Mouse (Mus musculus): ENCODE results near the gene Gm28047. TPM values are rescaled to one million over a fixed set of nuclear protein-coding genes. Genes with fewer than 3 reads are reported as not detected.

The Gm28047 gene
- polyA plus RNA-seq, 1 experiment = not detected

DNA sequence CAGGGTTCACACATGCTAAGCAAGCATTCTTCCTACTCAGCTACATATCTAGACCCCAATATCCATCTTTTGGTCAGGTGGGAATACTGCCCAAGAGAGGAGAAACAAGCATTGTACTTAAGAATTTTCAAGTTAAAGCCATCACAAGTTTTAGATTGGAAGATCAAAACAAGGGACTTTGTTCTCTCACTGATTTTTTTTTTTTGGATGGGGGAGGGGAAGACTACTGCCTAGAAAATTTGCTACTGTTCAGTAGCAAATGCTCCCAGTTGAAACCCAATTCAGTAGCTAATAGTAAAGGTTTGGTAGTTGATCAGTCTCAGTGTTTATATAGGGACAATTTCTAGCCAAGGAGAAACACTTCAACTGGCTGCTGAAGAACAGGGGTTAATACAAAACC lies 2.3 kb downstream of the Gm28047 start:
- Histone ChIP-seq H3K36me3 (ENCODE audit: control insufficient read depth, insufficient read depth) (peaks cover 25% of the 10 kb centered on the region), H3ac (ENCODE audit: control insufficient read depth, insufficient read length, low read depth) (no peak overlapping the region), H3K27me3 (ENCODE audit: control insufficient read depth, insufficient read depth, insufficient read length) (no peaks in the 10 kb centered on the region), H3K79me2 (ENCODE audit: control insufficient read depth, insufficient read depth) (peaks cover 75% of the 10 kb centered on the region), H3K4me3 (ENCODE audit: insufficient read depth, poor library complexity, severe bottlenecking) (no peak overlapping the region), H3K79me3 (ENCODE audit: low read depth) (peaks cover 66% of the 10 kb centered on the region)
- TF ChIP-seq MYOD1 (IDR thresholded peaks at IDR 0.05; ENCODE audit: control insufficient read depth, insufficient read length, low read depth) (no peak), MAX (IDR thresholded peaks at IDR 0.05) (no peak), FOSL1 (IDR thresholded peaks at IDR 0.05; ENCODE audit: insufficient read depth, low read length, poor library complexity, severe bottlenecking) (no peak)

- Histone ChIP-seq H3ac (ENCODE audit: control insufficient read depth, insufficient read length, low read depth) (no peak overlapping the region), H3K79me2 (ENCODE audit: control insufficient read depth, insufficient read depth) (peaks cover 92% of the 10 kb centered on the region), H3K79me3 (ENCODE audit: low read depth) (peaks cover 83% of the 10 kb centered on the region), H3K36me3 (ENCODE audit: control insufficient read depth, insufficient read depth) (peaks cover 30% of the 10 kb centered on the region), H3K27me3 (ENCODE audit: control insufficient read depth, insufficient read depth, insufficient read length) (no peaks in the 10 kb centered on the region), H3K4me3 (ENCODE audit: insufficient read depth, poor library complexity, severe bottlenecking) (no peak overlapping the region)
- no peak for TF ChIP-seq FOSL1 (IDR thresholded peaks at IDR 0.05; ENCODE audit: insufficient read depth, low read length, poor library complexity, severe bottlenecking)
Measured at GRCm38 (mm10) chr15:102620765-102621164, 4.1 kb downstream of the Gm28047 start.

DNA sequence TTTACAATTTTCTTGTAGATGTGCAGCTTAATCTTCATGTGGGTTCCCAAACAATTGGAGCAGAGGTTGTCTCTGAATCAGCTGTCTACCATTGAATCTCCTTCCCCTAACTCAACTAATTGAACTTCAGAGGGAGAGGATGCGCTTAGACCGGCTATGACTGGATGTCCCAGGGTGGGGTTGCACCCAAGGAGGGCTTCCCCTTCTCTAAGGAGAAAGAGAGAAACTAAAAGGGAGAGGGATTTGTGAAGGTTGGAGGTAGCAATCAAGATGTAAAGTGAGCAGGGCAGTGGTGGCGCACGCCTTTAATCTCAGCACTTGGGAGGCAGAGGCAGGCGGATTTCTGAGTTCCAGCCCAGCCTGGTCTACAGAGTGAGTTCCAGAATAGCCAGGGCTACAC lies 5.4 kb downstream of the Gm28047 start:
- Histone ChIP-seq H3ac (ENCODE audit: control insufficient read depth, insufficient read length, low read depth) (no peak overlapping the region), H3K79me2 (ENCODE audit: control insufficient read depth, insufficient read depth) (peaks cover 100% of the 10 kb centered on the region), H3K27me3 (ENCODE audit: control insufficient read depth, insufficient read depth, insufficient read length) (no peaks in the 10 kb centered on the region), H3K79me3 (ENCODE audit: low read depth) (peaks cover 90% of the 10 kb centered on the region), H3K4me3 (ENCODE audit: insufficient read depth, poor library complexity, severe bottlenecking) (no peak overlapping the region), H3K36me3 (ENCODE audit: control insufficient read depth, insufficient read depth) (peaks cover 30% of the 10 kb centered on the region)
- TF ChIP-seq CTCF (IDR thresholded peaks at IDR 0.05; ENCODE audit: control insufficient read depth, insufficient read depth, insufficient read length) (no peak), MAX (IDR thresholded peaks at IDR 0.05) (no peak), FOSL1 (IDR thresholded peaks at IDR 0.05; ENCODE audit: insufficient read depth, low read length, poor library complexity, severe bottlenecking) (no peak), MYOD1 (IDR thresholded peaks at IDR 0.05; ENCODE audit: control insufficient read depth, insufficient read length, low read depth) (no peak), USF1 (IDR thresholded peaks at IDR 0.05; ENCODE audit: low read depth) (no peak), CEBPB (IDR thresholded peaks at IDR 0.05; ENCODE audit: low read depth) (no peak), MYOG (IDR thresholded peaks at IDR 0.05; ENCODE audit: control insufficient read depth, extremely low read depth, insufficient read length) (no peak)

DNA sequence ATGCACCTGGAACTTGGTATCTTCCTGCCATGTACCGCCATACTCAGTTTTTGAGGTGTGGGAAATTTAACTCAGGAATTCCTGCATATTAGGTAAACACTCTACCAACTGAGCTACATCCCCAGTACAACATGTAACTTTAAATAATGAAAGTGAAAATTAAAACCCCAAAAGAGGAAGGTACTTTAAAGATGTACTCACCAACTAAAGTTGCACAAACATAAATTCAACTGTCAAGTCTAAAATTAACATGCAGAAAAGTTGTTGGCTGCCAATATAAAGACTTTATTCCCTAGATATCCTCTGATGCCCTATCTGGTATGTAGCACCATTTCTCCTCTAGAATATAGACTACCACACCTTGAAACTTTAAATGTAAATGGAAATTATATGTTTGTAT lies 7.2 kb downstream of the Gm28047 start:
- Histone ChIP-seq H3K4me3 (ENCODE audit: insufficient read depth, poor library complexity, severe bottlenecking) (no peak overlapping the region), H3K36me3 (ENCODE audit: control insufficient read depth, insufficient read depth) (peaks cover 41% of the 10 kb centered on the region)

GRCm38 (mm10) chr15:102616174-102616573 lies 8.7 kb downstream of the Gm28047 start:
- Histone ChIP-seq H3K36me3 (ENCODE audit: control insufficient read depth, insufficient read depth) (peaks cover 34% of the 10 kb centered on the region), H3K4me3 (ENCODE audit: insufficient read depth, poor library complexity, severe bottlenecking) (no peak overlapping the region), H3ac (ENCODE audit: control insufficient read depth, insufficient read length, low read depth) (no peak overlapping the region), H3K27me3 (ENCODE audit: control insufficient read depth, insufficient read depth, insufficient read length) (no peaks in the 10 kb centered on the region), H3K79me2 (ENCODE audit: control insufficient read depth, insufficient read depth) (peaks cover 100% of the 10 kb centered on the region), H3K79me3 (ENCODE audit: low read depth) (peaks cover 88% of the 10 kb centered on the region)
- TF ChIP-seq FOSL1 (IDR thresholded peaks at IDR 0.05; ENCODE audit: insufficient read depth, low read length, poor library complexity, severe bottlenecking) = no peak
- no peak for TF ChIP-seq USF1 (IDR thresholded peaks at IDR 0.05; ENCODE audit: low read depth)
- no peak for TF ChIP-seq MYOG (IDR thresholded peaks at IDR 0.05; ENCODE audit: control insufficient read depth, extremely low read depth, insufficient read length)
- no peak for TF ChIP-seq MAX (IDR thresholded peaks at IDR 0.05)
- no peak for TF ChIP-seq CTCF (IDR thresholded peaks at IDR 0.05; ENCODE audit: control insufficient read depth, insufficient read depth, insufficient read length)
- no peak for TF ChIP-seq CEBPB (IDR thresholded peaks at IDR 0.05; ENCODE audit: low read depth)
- TF ChIP-seq MYOD1 (IDR thresholded peaks at IDR 0.05; ENCODE audit: control insufficient read depth, insufficient read length, low read depth) = no peak

More for the DNA sequence above, 7.2 kb downstream of the Gm28047 start:
- Histone ChIP-seq H3K27me3 (ENCODE audit: control insufficient read depth, insufficient read depth, insufficient read length) (no peaks in the 10 kb centered on the region), H3K79me3 (ENCODE audit: low read depth) (peaks cover 85% of the 10 kb centered on the region), H3ac (ENCODE audit: control insufficient read depth, insufficient read length, low read depth) (no peak overlapping the region), H3K79me2 (ENCODE audit: control insufficient read depth, insufficient read depth) (peaks cover 100% of the 10 kb centered on the region)
- no peak for TF ChIP-seq USF1 (IDR thresholded peaks at IDR 0.05; ENCODE audit: low read depth)
- TF ChIP-seq MAX (IDR thresholded peaks at IDR 0.05) = no peak
- TF ChIP-seq CEBPB (IDR thresholded peaks at IDR 0.05; ENCODE audit: low read depth) = no peak
- no peak for TF ChIP-seq CTCF (IDR thresholded peaks at IDR 0.05; ENCODE audit: control insufficient read depth, insufficient read depth, insufficient read length)
- no peak for TF ChIP-seq MYOG (IDR thresholded peaks at IDR 0.05; ENCODE audit: control insufficient read depth, extremely low read depth, insufficient read length)
- TF ChIP-seq FOSL1 (IDR thresholded peaks at IDR 0.05; ENCODE audit: insufficient read depth, low read length, poor library complexity, severe bottlenecking) = no peak
- no peak for TF ChIP-seq MYOD1 (IDR thresholded peaks at IDR 0.05; ENCODE audit: control insufficient read depth, insufficient read length, low read depth)

GRCm38 (mm10) chr15:102614224-102614623 lies 10.6 kb downstream of the Gm28047 start:
- H3K79me3 ChIP-seq (ENCODE audit: low read depth) = peaks cover 87% of the 10 kb centered on the region
- no peak overlapping the region for H3ac ChIP-seq (ENCODE audit: control insufficient read depth, insufficient read length, low read depth)
- peaks cover 20% of the 10 kb centered on the region for H3K36me3 ChIP-seq (ENCODE audit: control insufficient read depth, insufficient read depth)
- no peaks in the 10 kb centered on the region for H3K27me3 ChIP-seq (ENCODE audit: control insufficient read depth, insufficient read depth, insufficient read length)
- TF ChIP-seq FOSL1 (IDR thresholded peaks at IDR 0.05; ENCODE audit: insufficient read depth, low read length, poor library complexity, severe bottlenecking) = no peak
- TF ChIP-seq CTCF (IDR thresholded peaks at IDR 0.05; ENCODE audit: control insufficient read depth, insufficient read depth, insufficient read length) = no peak
- no peak for TF ChIP-seq CEBPB (IDR thresholded peaks at IDR 0.05; ENCODE audit: low read depth)
- no peak for TF ChIP-seq MYOD1 (IDR thresholded peaks at IDR 0.05; ENCODE audit: control insufficient read depth, insufficient read length, low read depth)
- TF ChIP-seq USF1 (IDR thresholded peaks at IDR 0.05; ENCODE audit: low read depth) = no peak
- no peak for TF ChIP-seq MAX (IDR thresholded peaks at IDR 0.05)
- TF ChIP-seq MYOG (IDR thresholded peaks at IDR 0.05; ENCODE audit: control insufficient read depth, extremely low read depth, insufficient read length) = no peak
- no peak overlapping the region for H3K4me3 ChIP-seq (ENCODE audit: insufficient read depth, poor library complexity, severe bottlenecking)
- peaks cover 100% of the 10 kb centered on the region for H3K79me2 ChIP-seq (ENCODE audit: control insufficient read depth, insufficient read depth)
